Mouse (Mus musculus) ES-E14 (cell line): Measurements from ENCODE around the gene Dazl.
"Not testable (repeated sequence)": the region's sequence is repeated elsewhere in the genome, so short reads cannot be mapped to it uniquely, and the experiment has no call there.

Experiments
- CHD2 ChIP-seq: IDR thresholded peaks from 2 replicates; pipeline ENCODE4 v1.6.1; 2014; ENCODE audit warnings: mild to moderate bottlenecking, low read depth, low read length, inconsistent platforms
- HCFC1 ChIP-seq: IDR thresholded peaks from 2 replicates; pipeline ENCODE4 v1.6.1; 2012; ENCODE audit warnings: low read length, inconsistent platforms, borderline replicate concordance; ENCODE audit not compliant: insufficient read depth
- MAFK ChIP-seq: IDR thresholded peaks from 2 replicates; pipeline ENCODE4 v1.6.1; 2014; ENCODE audit warnings: mild to moderate bottlenecking, low read depth, low read length, inconsistent platforms; ENCODE audit not compliant: insufficient read depth
- ZC3H11A ChIP-seq: IDR thresholded peaks from 2 replicates; pipeline ENCODE4 v1.6.1; 2012; ENCODE audit warnings: low read depth, mild to moderate bottlenecking, inconsistent platforms, low read length, borderline replicate concordance
- ZNF384 ChIP-seq: IDR thresholded peaks from 2 replicates; pipeline ENCODE4 v1.6.1; 2012; ENCODE audit warnings: low read depth, low read length, inconsistent platforms

DNA sequence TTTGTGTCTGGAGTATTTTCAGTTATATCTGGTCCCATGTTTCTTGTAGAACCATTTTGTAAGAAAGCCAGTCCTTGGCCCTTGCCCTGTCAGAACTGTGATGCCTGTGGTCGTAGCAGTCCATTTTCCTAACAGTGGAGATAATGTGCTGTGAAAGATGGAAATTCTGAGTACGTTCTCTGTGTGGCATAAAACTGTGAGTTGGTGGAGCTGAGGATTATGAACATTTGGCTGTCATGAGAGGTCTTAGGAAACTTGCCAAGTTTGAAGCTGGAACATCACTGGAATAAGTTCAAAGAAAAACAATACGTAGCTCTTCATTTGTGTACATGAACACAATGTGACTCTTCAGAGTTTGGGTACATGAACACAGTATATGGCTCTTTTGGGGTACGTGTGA, 31.8 kb downstream of the Dazl start:
- TF ChIP-seq HCFC1, MAFK, ZNF384, CHD2, ZC3H11A: not testable (repeated sequence)
